Mouse (Mus musculus): ENCODE measurements around the gene Fam172a.

DNA sequence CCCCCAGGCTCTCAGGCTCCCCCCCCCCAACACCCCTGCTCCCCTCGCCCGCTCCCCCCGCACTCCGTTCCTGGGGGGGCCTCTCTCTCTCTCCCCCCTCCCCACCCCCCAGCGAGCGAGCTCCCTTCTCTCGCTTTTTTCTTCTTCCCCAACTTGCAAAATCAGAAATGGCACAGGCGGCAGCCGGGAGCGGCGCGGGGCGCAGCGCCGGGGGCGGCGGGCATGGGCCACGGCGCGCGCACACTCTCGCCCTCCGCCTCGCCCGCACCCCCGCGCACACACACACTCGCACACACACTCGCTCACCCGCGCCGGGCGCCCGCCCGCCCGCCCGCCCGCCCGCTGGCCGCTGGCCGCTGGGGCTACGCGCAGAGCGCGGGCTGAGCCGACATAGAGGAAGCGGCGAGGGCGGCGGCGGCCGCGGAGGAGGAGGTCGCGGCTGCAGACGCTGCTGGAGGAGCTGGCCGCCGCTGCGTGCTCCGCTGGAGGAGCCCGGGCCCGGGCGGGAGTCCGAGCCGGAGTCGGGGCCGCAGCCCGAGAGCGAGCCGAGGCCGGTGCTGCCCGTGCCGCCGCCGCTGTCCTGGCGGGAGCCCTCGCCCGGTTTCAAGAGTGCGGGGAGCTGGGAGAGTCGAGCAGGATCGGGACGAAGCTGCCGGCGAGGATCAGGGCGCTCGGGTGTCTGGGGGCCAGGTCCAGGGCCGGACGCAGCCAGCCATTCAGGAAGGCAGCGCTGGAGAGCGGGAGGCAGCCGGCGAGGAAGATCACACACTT lies 497.2 kb downstream of the Fam172a start:
- TF ChIP-seq GATA1 (IDR thresholded peaks at IDR 0.05; ENCODE audit: low read length) = no peak
- no peak for TF ChIP-seq TAL1 (IDR thresholded peaks at IDR 0.05; ENCODE audit: low read length)

Data from erythroblast, embryonic 14.5 days (primary cell).